Mouse (Mus musculus): ENCODE data around the gene Gm10188. TPM values are rescaled to one million over a fixed set of nuclear protein-coding genes. Genes with fewer than 3 reads are reported as not detected.

Gene Gm10188
- total and polyA plus RNA-seq, 2 experiments from 2014 or later, result 0.28 TPM; not detected in 1

GRCm38 (mm10) chr1:132265936-132266335, 36.4 kb upstream of the Gm10188 start:
- H3K27me3 ChIP-seq (ENCODE audit: insufficient read depth, low read length), result no peaks in the 10 kb centered on the region
- DNase-seq (ENCODE audit: low spot score) (no peak), ATAC-seq (no peak)
- no peaks in the 10 kb centered on the region for H3K9me3 ChIP-seq (ENCODE audit: low read length)
- no peak overlapping the region for H3K4me2 ChIP-seq (ENCODE audit: low read depth, low read length)
- H3K4me3 ChIP-seq (ENCODE audit: low read length), result no peak overlapping the region
- WGBS, result 88% methylated on average over 10 of the region's 10 CpGs
- no peak for TF ChIP-seq CTCF (IDR thresholded peaks at IDR 0.05; ENCODE audit: low read depth)
- no peak overlapping the region for H3K27ac ChIP-seq
- no peaks in the 10 kb centered on the region for H3K36me3 ChIP-seq (ENCODE audit: insufficient read depth, low read length)
- H3K4me1 ChIP-seq (ENCODE audit: insufficient read depth, low read length), result no peaks in the 10 kb centered on the region
- no peak overlapping the region for H3K9ac ChIP-seq (replicated peaks; ENCODE audit: low read length)

- Histone ChIP-seq H3K9ac (replicated peaks; ENCODE audit: low read length) (no peak overlapping the region), H3K4me3 (ENCODE audit: low read length) (no peak overlapping the region), H3K9me3 (ENCODE audit: low read length) (no peaks in the 10 kb centered on the region), H3K27ac (no peak overlapping the region), H3K27me3 (ENCODE audit: insufficient read depth, low read length) (no peaks in the 10 kb centered on the region), H3K4me2 (ENCODE audit: low read depth, low read length) (no peak overlapping the region), H3K36me3 (ENCODE audit: insufficient read depth, low read length) (no peaks in the 10 kb centered on the region), H3K4me1 (ENCODE audit: insufficient read depth, low read length) (no peaks in the 10 kb centered on the region)
- DNase-seq (ENCODE audit: low spot score), result no peak
- ATAC-seq, result no peak
- TF ChIP-seq CTCF (IDR thresholded peaks at IDR 0.05; ENCODE audit: low read depth), result no peak
- 59% methylated on average over 8 of the region's 8 CpGs for WGBS
Measured at GRCm38 (mm10) chr1:132265211-132265859, 35.8 kb upstream of the Gm10188 start.

GRCm38 (mm10) chr1:132264577-132264976, 35.0 kb upstream of the Gm10188 start:
- H3K4me3 ChIP-seq (ENCODE audit: low read length), result no peak overlapping the region
- H3K9ac ChIP-seq (replicated peaks; ENCODE audit: low read length), result no peak overlapping the region
- ATAC-seq, result no peak
- no peak overlapping the region for H3K27ac ChIP-seq
- no peaks in the 10 kb centered on the region for H3K9me3 ChIP-seq (ENCODE audit: low read length)
- DNase-seq (ENCODE audit: low spot score), result no peak
- H3K4me1 ChIP-seq (ENCODE audit: insufficient read depth, low read length), result no peaks in the 10 kb centered on the region
- no peak overlapping the region for H3K4me2 ChIP-seq (ENCODE audit: low read depth, low read length)
- no peak for TF ChIP-seq CTCF (IDR thresholded peaks at IDR 0.05; ENCODE audit: low read depth)
- WGBS, result 82% methylated on average over 7 of the region's 7 CpGs
- H3K36me3 ChIP-seq (ENCODE audit: insufficient read depth, low read length), result no peaks in the 10 kb centered on the region
- no peaks in the 10 kb centered on the region for H3K27me3 ChIP-seq (ENCODE audit: insufficient read depth, low read length)

GRCm38 (mm10) chr1:132263618-132264017, 34.1 kb upstream of the Gm10188 start:
- WGBS, result 71% methylated on average over 4 of the region's 4 CpGs
- no peaks in the 10 kb centered on the region for H3K4me1 ChIP-seq (ENCODE audit: insufficient read depth, low read length)
- TF ChIP-seq CTCF (IDR thresholded peaks at IDR 0.05; ENCODE audit: low read depth), result no peak
- no peaks in the 10 kb centered on the region for H3K36me3 ChIP-seq (ENCODE audit: insufficient read depth, low read length)
- H3K27me3 ChIP-seq (ENCODE audit: insufficient read depth, low read length), result no peaks in the 10 kb centered on the region
- ATAC-seq (no peak), DNase-seq (ENCODE audit: low spot score) (no peak)
- H3K27ac ChIP-seq, result no peak overlapping the region
- no peak overlapping the region for H3K4me2 ChIP-seq (ENCODE audit: low read depth, low read length)
- no peak overlapping the region for H3K4me3 ChIP-seq (ENCODE audit: low read length)
- no peak overlapping the region for H3K9ac ChIP-seq (replicated peaks; ENCODE audit: low read length)
- no peaks in the 10 kb centered on the region for H3K9me3 ChIP-seq (ENCODE audit: low read length)

GRCm38 (mm10) chr1:132261058-132261457, 31.5 kb upstream of the Gm10188 start:
- Histone ChIP-seq H3K27ac (no peak overlapping the region), H3K36me3 (ENCODE audit: insufficient read depth, low read length) (no peaks in the 10 kb centered on the region), H3K4me2 (ENCODE audit: low read depth, low read length) (no peak overlapping the region), H3K27me3 (ENCODE audit: insufficient read depth, low read length) (no peaks in the 10 kb centered on the region), H3K4me3 (ENCODE audit: low read length) (no peak overlapping the region), H3K9ac (replicated peaks; ENCODE audit: low read length) (no peak overlapping the region), H3K4me1 (ENCODE audit: insufficient read depth, low read length) (no peaks in the 10 kb centered on the region), H3K9me3 (ENCODE audit: low read length) (no peaks in the 10 kb centered on the region)
- peak; percentile 55 for TF ChIP-seq CTCF (IDR thresholded peaks at IDR 0.05; ENCODE audit: low read depth)
- peak; percentile 27; the same call in 1 of the 2 replicates for ATAC-seq
- peak; percentile 43 for DNase-seq (ENCODE audit: low spot score)
- WGBS, result 69% methylated on average over 5 of the region's 5 CpGs

- Histone ChIP-seq H3K36me3 (ENCODE audit: insufficient read depth, low read length) (no peaks in the 10 kb centered on the region), H3K9ac (replicated peaks; ENCODE audit: low read length) (no peak overlapping the region), H3K27me3 (ENCODE audit: insufficient read depth, low read length) (no peaks in the 10 kb centered on the region), H3K27ac (no peak overlapping the region), H3K4me1 (ENCODE audit: insufficient read depth, low read length) (no peaks in the 10 kb centered on the region), H3K4me2 (ENCODE audit: low read depth, low read length) (no peak overlapping the region), H3K4me3 (ENCODE audit: low read length) (no peak overlapping the region), H3K9me3 (ENCODE audit: low read length) (no peaks in the 10 kb centered on the region)
- DNase-seq (ENCODE audit: low spot score), result no peak
- WGBS, result 88% methylated on average over 1 of the region's 1 CpGs
- ATAC-seq, result no peak
- TF ChIP-seq CTCF (IDR thresholded peaks at IDR 0.05; ENCODE audit: low read depth), result no peak
Measured at GRCm38 (mm10) chr1:132260331-132260730, 30.8 kb upstream of the Gm10188 start.

GRCm38 (mm10) chr1:132254467-132254866, 24.9 kb upstream of the Gm10188 start:
- no peak for ATAC-seq
- H3K9me3 ChIP-seq (ENCODE audit: low read length), result no peaks in the 10 kb centered on the region
- no peak overlapping the region for H3K27ac ChIP-seq
- no peak overlapping the region for H3K9ac ChIP-seq (replicated peaks; ENCODE audit: low read length)
- no peak overlapping the region for H3K4me2 ChIP-seq (ENCODE audit: low read depth, low read length)
- TF ChIP-seq CTCF (IDR thresholded peaks at IDR 0.05; ENCODE audit: low read depth), result no peak
- WGBS, result 89% methylated on average over 6 of the region's 6 CpGs
- DNase-seq (ENCODE audit: low spot score), result no peak
- H3K4me3 ChIP-seq (ENCODE audit: low read length), result no peak overlapping the region
- no peaks in the 10 kb centered on the region for H3K36me3 ChIP-seq (ENCODE audit: insufficient read depth, low read length)
- no peaks in the 10 kb centered on the region for H3K27me3 ChIP-seq (ENCODE audit: insufficient read depth, low read length)
- no peaks in the 10 kb centered on the region for H3K4me1 ChIP-seq (ENCODE audit: insufficient read depth, low read length)
